Mouse (Mus musculus) liver, embryonic 14.5 days (tissue): ENCODE measurements at regions not wholly inside any gene's neighbourhood (a gene's known extent, or its start where the extent isn't known, plus 50 kb on each side); places are given as distances from the start of the nearest gene placed in this dataset.

ENCODE experiments used
- ATAC-seq: fragments of 200-750 bp; cut with Nextera tagmentation; 2 replicates; pipeline ENCODE4 v1.8.0; 2017; ENCODE audit warnings: moderate number of reproducible peaks, mild to moderate bottlenecking, moderate library complexity; ENCODE audit not compliant: insufficient read depth
- DNase-seq, 3 experiments: peaks; one replicate each; pipeline ENCODE4 v3.0.0-alpha.2; 2012 to 2013; ENCODE audit warnings: low read depth in 3 of 3, low spot score in 3 of 3
- H3K27ac ChIP-seq: fragments of 300-500 bp; sonication (generic); 2 replicates; pipeline ENCODE4 v1.5.1; 2014; ENCODE audit warnings: moderate library complexity, mild to moderate bottlenecking, control low read depth, inconsistent platforms
- H3K27me3 ChIP-seq: fragments of 300-500 bp; sonication (generic); 2 replicates; pipeline ENCODE4 v1.6.1; 2014; ENCODE audit warnings: mild to moderate bottlenecking, low read length, moderate library complexity; ENCODE audit not compliant: control insufficient read depth, insufficient read depth
- H3K36me3 ChIP-seq: fragments of 300-500 bp; sonication (generic); replicated peaks from 2 replicates; pipeline ENCODE4 v1.6.1; 2014; ENCODE audit warnings: low read depth; ENCODE audit not compliant: control insufficient read depth, insufficient read depth
- H3K4me1 ChIP-seq, 2 experiments: fragments of 200-500 bp in 1 of 2; fragments of 300-500 bp in 1 of 2; sonication (generic) in 1 of 2; replicated peaks; 2 replicates each; pipeline ENCODE4 v1.6.1; 2012 to 2014; ENCODE audit warnings: antibody characterized with exemption in 1 of 2, inconsistent platforms in 1 of 2, low read length in 1 of 2; ENCODE audit not compliant: control insufficient read depth in 2 of 2, insufficient read depth in 2 of 2
- H3K4me2 ChIP-seq: fragments of 300-500 bp; sonication (generic); 2 replicates; pipeline ENCODE4 v1.6.1; 2014; ENCODE audit warnings: low read depth, mild to moderate bottlenecking, control low read depth, moderate library complexity
- H3K4me3 ChIP-seq, 2 experiments: fragments of 200-500 bp in 1 of 2; fragments of 300-500 bp in 1 of 2; sonication (generic) in 1 of 2; 2 replicates each; pipeline ENCODE4 v1.5.1; 2012 to 2014; ENCODE audit warnings: low read depth in 2 of 2, low read length in 2 of 2, mild to moderate bottlenecking in 2 of 2, control low read depth in 1 of 2, inconsistent platforms in 1 of 2, moderate library complexity in 1 of 2; ENCODE audit not compliant: insufficient read depth in 1 of 2
- H3K9ac ChIP-seq: fragments of 300-500 bp; sonication (generic); replicated peaks from 2 replicates; pipeline ENCODE4 v1.6.1; 2014; ENCODE audit warnings: mild to moderate bottlenecking, control low read depth, moderate library complexity
- H3K9me3 ChIP-seq: fragments of 300-500 bp; sonication (generic); 2 replicates; pipeline ENCODE4 v1.6.1; 2016; ENCODE audit warnings: low read length, mixed read lengths; ENCODE audit not compliant: control insufficient read depth
- CTCF ChIP-seq: IDR thresholded peaks from 2 replicates; pipeline ENCODE4 v1.5.1; 2016; ENCODE audit warnings: antibody characterized with exemption, low read depth, control low read depth
- EP300 ChIP-seq: IDR thresholded peaks from 2 replicates; pipeline ENCODE4 v1.6.1; 2016; ENCODE audit warnings: antibody characterized with exemption, low read depth
- WGBS: fragments of 180-500 bp; shearing (Covaris S2); extraction: QIAGEN DNeasy Blood & Tissue Kit; methylation state at CpG from one replicate; pipeline ENCODE4 v1.1.7; 2014; ENCODE audit not compliant: insufficient replicate concordance; 5-methylcytosine and 5-hydroxymethylcytosine counted together

- Histone ChIP-seq H3K4me1 (no peaks in the 10 kb centered on the region), H3K27me3 (no peaks in the 10 kb centered on the region), H3K9me3 (no peaks in the 10 kb centered on the region), H3K27ac (no peak overlapping the region), H3K4me3 (no peak overlapping the region), H3K9ac (no peak overlapping the region), H3K4me2 (no peak overlapping the region), H3K36me3 (no peaks in the 10 kb centered on the region)
- 41% methylated on average over 1 of the region's 1 CpGs for WGBS
- ATAC-seq (no peak), DNase-seq (no peak)
- TF ChIP-seq EP300 (no peak), CTCF (no peak)
Observed at GRCm38 (mm10) chr16:58126086-58126485, 282.2 kb upstream of the Dcbld2 start.

- H3K27me3 ChIP-seq: no peaks in the 10 kb centered on the region
- no peak for ATAC-seq
- no peaks in the 10 kb centered on the region for H3K9me3 ChIP-seq
- TF ChIP-seq CTCF: no peak
- no peak for TF ChIP-seq EP300
- H3K4me1 ChIP-seq: no peaks in the 10 kb centered on the region
- H3K4me2 ChIP-seq: no peak overlapping the region
- no peak for DNase-seq
- H3K4me3 ChIP-seq: no peak overlapping the region
- no peak overlapping the region for H3K9ac ChIP-seq
- WGBS: 74% methylated on average over 12 of the region's 12 CpGs
- no peak overlapping the region for H3K27ac ChIP-seq
- H3K36me3 ChIP-seq: no peaks in the 10 kb centered on the region
Observed at GRCm38 (mm10) chr16:58136144-58136905, 271.9 kb upstream of the Dcbld2 start.

DNA sequence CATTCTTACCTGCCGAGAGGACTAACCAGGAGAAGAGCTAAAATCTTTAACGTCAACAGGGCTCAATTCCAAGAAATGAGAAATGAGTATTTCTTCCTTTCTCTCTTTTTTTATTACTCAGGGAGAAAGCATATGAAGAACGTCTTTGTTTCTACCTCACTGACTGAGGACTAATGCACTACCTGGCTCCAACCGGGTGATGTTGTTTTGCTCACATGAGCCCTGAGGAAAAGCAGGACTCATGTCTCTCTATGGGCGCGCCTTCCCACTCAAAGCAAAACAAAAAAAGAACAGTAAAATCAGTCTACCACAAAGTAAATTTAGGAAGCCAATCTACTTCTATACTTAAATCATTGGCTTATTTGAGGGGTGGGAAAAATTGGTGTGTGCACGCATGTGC, 271.3 kb upstream of the Dcbld2 start:
- no peaks in the 10 kb centered on the region for H3K4me1 ChIP-seq
- H3K4me3 ChIP-seq: no peak overlapping the region
- H3K9ac ChIP-seq: no peak overlapping the region
- WGBS: 76% methylated on average over 7 of the region's 7 CpGs
- no peaks in the 10 kb centered on the region for H3K9me3 ChIP-seq
- H3K4me2 ChIP-seq: no peak overlapping the region
- DNase-seq (no peak), ATAC-seq (no peak)
- no peak overlapping the region for H3K27ac ChIP-seq
- H3K36me3 ChIP-seq: no peaks in the 10 kb centered on the region
- no peaks in the 10 kb centered on the region for H3K27me3 ChIP-seq
- TF ChIP-seq CTCF (no peak), EP300 (no peak)

DNA sequence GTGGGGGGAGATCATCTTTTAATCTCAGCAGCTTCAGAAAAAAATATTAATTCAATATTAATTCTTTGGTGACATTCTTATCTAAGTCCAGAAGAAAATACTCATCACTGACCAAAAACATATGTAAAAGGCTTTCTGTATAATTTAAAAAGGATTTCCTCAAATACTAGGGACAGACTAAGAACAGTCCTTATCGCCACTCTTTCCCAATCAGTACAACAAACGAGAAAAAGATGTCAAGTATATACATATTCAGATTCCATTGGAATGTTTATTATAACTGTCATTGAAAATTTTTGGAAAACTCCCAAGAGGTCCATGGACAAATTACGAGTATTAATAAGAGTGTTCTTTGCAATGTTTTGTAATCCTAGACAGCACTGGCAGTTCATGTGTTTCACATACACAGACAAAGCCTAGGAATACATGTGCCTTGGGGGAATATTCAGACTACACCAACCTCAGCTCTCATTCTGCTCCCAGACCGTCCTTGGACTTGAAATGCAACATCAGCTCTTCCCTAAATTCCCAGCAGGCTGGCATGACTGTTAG, 270.4 kb upstream of the Dcbld2 start:
- no peak overlapping the region for H3K9ac ChIP-seq
- DNase-seq: no peak
- no peak for TF ChIP-seq CTCF
- TF ChIP-seq EP300: no peak
- ATAC-seq: no peak
- WGBS: 44% methylated on average over 4 of the region's 4 CpGs
- H3K4me2 ChIP-seq: no peak overlapping the region
- no peaks in the 10 kb centered on the region for H3K9me3 ChIP-seq
- no peaks in the 10 kb centered on the region for H3K27me3 ChIP-seq
- H3K27ac ChIP-seq: no peak overlapping the region
- no peaks in the 10 kb centered on the region for H3K4me1 ChIP-seq
- no peak overlapping the region for H3K4me3 ChIP-seq
- H3K36me3 ChIP-seq: no peaks in the 10 kb centered on the region

GRCm38 (mm10) chr16:58146479-58146878, 261.8 kb upstream of the Dcbld2 start:
- H3K4me3 ChIP-seq: no peak overlapping the region
- no peaks in the 10 kb centered on the region for H3K4me1 ChIP-seq
- H3K4me2 ChIP-seq: no peak overlapping the region
- no peaks in the 10 kb centered on the region for H3K36me3 ChIP-seq
- WGBS: 72% methylated on average over 6 of the region's 6 CpGs
- no peak for TF ChIP-seq EP300
- TF ChIP-seq CTCF: no peak
- H3K9ac ChIP-seq: no peak overlapping the region
- no peak for DNase-seq
- no peaks in the 10 kb centered on the region for H3K9me3 ChIP-seq
- no peaks in the 10 kb centered on the region for H3K27me3 ChIP-seq
- H3K27ac ChIP-seq: no peak overlapping the region
- no peak for ATAC-seq
